Mouse (Mus musculus): ENCODE measurements at regions not wholly inside any gene's neighbourhood (a gene's known extent, or its start where the extent isn't known, plus 50 kb on each side); places are given as distances from the start of the nearest gene placed in this dataset.

- DNase-seq (ENCODE audit: low read depth, low spot score), result peak; percentile 67
These were observed 876.8 kb upstream of the Igfbp7 start for GRCm38 (mm10) chr5:78284456-78285199.

- DNase-seq (ENCODE audit: low read depth, low spot score), result no peak
These were observed 843.6 kb upstream of the Igfbp7 start for GRCm38 (mm10) chr5:78251491-78251890.

- DNase-seq (ENCODE audit: low read depth, low spot score), result no peak
These were observed 805.9 kb upstream of the Igfbp7 start for GRCm38 (mm10) chr5:78213696-78214095.

Measured in forelimb bud, embryonic 11.5 days (tissue).